Mouse (Mus musculus): Measurements from ENCODE around the gene Cxcl16.

- TF ChIP-seq MAX (IDR thresholded peaks at IDR 0.05; ENCODE audit: low read depth) (no peak), E2F4 (IDR thresholded peaks at IDR 0.05; ENCODE audit: insufficient read depth) (no peak), SRF (IDR thresholded peaks at IDR 0.05; ENCODE audit: control insufficient read depth, insufficient read length, low read depth) (no peak), USF1 (IDR thresholded peaks at IDR 0.05; ENCODE audit: low read depth) (no peak), POLR2A (IDR thresholded peaks at IDR 0.05; ENCODE audit: insufficient read length, low read depth) (no peak)
These were observed 40.7 kb upstream of the Cxcl16 start for GRCm38 (mm10) chr11:70500476-70500812.
